Mouse (Mus musculus): ENCODE results near the gene Mroh2a. TPM values are rescaled to one million over a fixed set of nuclear protein-coding genes. Genes with fewer than 3 reads are reported as not detected.

The Mroh2a gene
- polyA plus RNA-seq, 1 experiment from 2014 or later = 0.28 TPM

GRCm38 (mm10) chr1:88238771-88239170 is 12.0 kb downstream of the Mroh2a start:
- peaks cover 42% of the 10 kb centered on the region for H3K9me3 ChIP-seq (replicated peaks)
- no peak for ATAC-seq (ENCODE audit: insufficient read depth)

GRCm38 (mm10) chr1:88240072-88240471 is 13.3 kb downstream of the Mroh2a start:
- Histone ChIP-seq H3K4me1 (replicated peaks) (no peaks in the 10 kb centered on the region), H3K9ac (no peak overlapping the region), H3K27ac (replicated peaks) (no peak overlapping the region), H3K36me3 (replicated peaks) (no peaks in the 10 kb centered on the region), H3K4me2 (no peak overlapping the region), H3K9me3 (replicated peaks) (peaks cover 49% of the 10 kb centered on the region), H3K27me3 (no peaks in the 10 kb centered on the region), H3K4me3 (replicated peaks) (no peak overlapping the region)
- no peak for ATAC-seq (ENCODE audit: insufficient read depth)
- WGBS (ENCODE audit: insufficient replicate concordance) = 57% methylated on average over 5 of the region's 5 CpGs

More at GRCm38 (mm10) chr1:88238771-88239170, 12.0 kb downstream of the Mroh2a start:
- H3K4me1 ChIP-seq (replicated peaks) = no peaks in the 10 kb centered on the region
- no peak overlapping the region for H3K4me2 ChIP-seq
- no peak overlapping the region for H3K4me3 ChIP-seq (replicated peaks)
- H3K9ac ChIP-seq = no peak overlapping the region
- H3K27ac ChIP-seq (replicated peaks) = no peak overlapping the region
- no peaks in the 10 kb centered on the region for H3K36me3 ChIP-seq (replicated peaks)
- 56% methylated on average over 6 of the region's 6 CpGs for WGBS (ENCODE audit: insufficient replicate concordance)
- H3K27me3 ChIP-seq = no peaks in the 10 kb centered on the region

GRCm38 (mm10) chr1:88240579-88240978 is 13.8 kb downstream of the Mroh2a start:
- H3K9me3 ChIP-seq (replicated peaks) = peaks cover 45% of the 10 kb centered on the region
- H3K4me3 ChIP-seq (replicated peaks) = no peak overlapping the region
- 44% methylated on average over 4 of the region's 4 CpGs for WGBS (ENCODE audit: insufficient replicate concordance)
- H3K4me2 ChIP-seq = no peak overlapping the region
- H3K4me1 ChIP-seq (replicated peaks) = no peaks in the 10 kb centered on the region
- no peaks in the 10 kb centered on the region for H3K27me3 ChIP-seq
- no peak for ATAC-seq (ENCODE audit: insufficient read depth)
- H3K36me3 ChIP-seq (replicated peaks) = no peaks in the 10 kb centered on the region
- no peak overlapping the region for H3K9ac ChIP-seq
- no peak overlapping the region for H3K27ac ChIP-seq (replicated peaks)

- no peak for ATAC-seq (ENCODE audit: insufficient read depth)
- no peaks in the 10 kb centered on the region for H3K4me1 ChIP-seq (replicated peaks)
- no peaks in the 10 kb centered on the region for H3K36me3 ChIP-seq (replicated peaks)
- H3K4me3 ChIP-seq (replicated peaks) = no peak overlapping the region
- peaks cover 35% of the 10 kb centered on the region for H3K9me3 ChIP-seq (replicated peaks)
- no peak overlapping the region for H3K9ac ChIP-seq
- no peak overlapping the region for H3K27ac ChIP-seq (replicated peaks)
- H3K4me2 ChIP-seq = no peak overlapping the region
- H3K27me3 ChIP-seq = no peaks in the 10 kb centered on the region
- WGBS (ENCODE audit: insufficient replicate concordance) = 47% methylated on average over 5 of the region's 5 CpGs
These were observed 17.1 kb downstream of the Mroh2a start for GRCm38 (mm10) chr1:88243861-88244260.

GRCm38 (mm10) chr1:88245881-88246280 is 19.1 kb downstream of the Mroh2a start:
- Histone ChIP-seq H3K4me3 (replicated peaks) (no peak overlapping the region), H3K4me2 (no peak overlapping the region), H3K27me3 (no peaks in the 10 kb centered on the region), H3K9me3 (replicated peaks) (peaks cover 42% of the 10 kb centered on the region; the same call in 1 of the 2 replicates), H3K4me1 (replicated peaks) (no peaks in the 10 kb centered on the region), H3K27ac (replicated peaks) (no peak overlapping the region), H3K36me3 (replicated peaks) (no peaks in the 10 kb centered on the region), H3K9ac (no peak overlapping the region)
- no peak for ATAC-seq (ENCODE audit: insufficient read depth)
- WGBS (ENCODE audit: insufficient replicate concordance) = 57% methylated on average over 6 of the region's 6 CpGs

- no peak for ATAC-seq (ENCODE audit: insufficient read depth)
- H3K36me3 ChIP-seq (replicated peaks) = no peaks in the 10 kb centered on the region
- peaks cover 41% of the 10 kb centered on the region; the same call in 1 of the 2 replicates for H3K9me3 ChIP-seq (replicated peaks)
- no peak overlapping the region for H3K4me3 ChIP-seq (replicated peaks)
- H3K4me1 ChIP-seq (replicated peaks) = no peaks in the 10 kb centered on the region
- H3K4me2 ChIP-seq = no peak overlapping the region
- H3K9ac ChIP-seq = no peak overlapping the region
- 34% methylated on average over 6 of the region's 6 CpGs for WGBS (ENCODE audit: insufficient replicate concordance)
- no peak overlapping the region for H3K27ac ChIP-seq (replicated peaks)
- no peaks in the 10 kb centered on the region for H3K27me3 ChIP-seq
These were observed 19.6 kb downstream of the Mroh2a start for GRCm38 (mm10) chr1:88246386-88246785.

- H3K36me3 ChIP-seq (replicated peaks) = no peaks in the 10 kb centered on the region
- H3K27ac ChIP-seq (replicated peaks) = no peak overlapping the region
- no peak overlapping the region for H3K9ac ChIP-seq
- peaks cover 48% of the 10 kb centered on the region; the same call in 1 of the 2 replicates for H3K9me3 ChIP-seq (replicated peaks)
- no peak overlapping the region for H3K4me2 ChIP-seq
- WGBS (ENCODE audit: insufficient replicate concordance) = 30% methylated on average over 2 of the region's 2 CpGs
- no peak overlapping the region for H3K4me3 ChIP-seq (replicated peaks)
- H3K27me3 ChIP-seq = no peaks in the 10 kb centered on the region
- no peak for ATAC-seq (ENCODE audit: insufficient read depth)
- H3K4me1 ChIP-seq (replicated peaks) = no peaks in the 10 kb centered on the region
These were observed 20.9 kb downstream of the Mroh2a start for GRCm38 (mm10) chr1:88247660-88248059.

GRCm38 (mm10) chr1:88248658-88249057 is 21.9 kb downstream of the Mroh2a start:
- ATAC-seq (ENCODE audit: insufficient read depth) = no peak
- Histone ChIP-seq H3K4me1 (replicated peaks) (no peaks in the 10 kb centered on the region), H3K4me3 (replicated peaks) (no peak overlapping the region), H3K9me3 (replicated peaks) (peaks cover 48% of the 10 kb centered on the region; the same call in 1 of the 2 replicates), H3K36me3 (replicated peaks) (no peaks in the 10 kb centered on the region), H3K27ac (replicated peaks) (no peak overlapping the region), H3K27me3 (no peaks in the 10 kb centered on the region), H3K9ac (no peak overlapping the region), H3K4me2 (no peak overlapping the region)
- WGBS (ENCODE audit: insufficient replicate concordance) = 43% methylated on average over 4 of the region's 4 CpGs

GRCm38 (mm10) chr1:88249596-88249995 is 22.8 kb downstream of the Mroh2a start:
- H3K9ac ChIP-seq = no peak overlapping the region
- H3K4me1 ChIP-seq (replicated peaks) = no peaks in the 10 kb centered on the region
- no peak for ATAC-seq (ENCODE audit: insufficient read depth)
- WGBS (ENCODE audit: insufficient replicate concordance) = 60% methylated on average over 7 of the region's 7 CpGs
- H3K27me3 ChIP-seq = no peaks in the 10 kb centered on the region
- H3K27ac ChIP-seq (replicated peaks) = no peak overlapping the region
- no peak overlapping the region for H3K4me2 ChIP-seq
- H3K4me3 ChIP-seq (replicated peaks) = no peak overlapping the region
- H3K9me3 ChIP-seq (replicated peaks) = peaks cover 48% of the 10 kb centered on the region; the same call in 1 of the 2 replicates
- H3K36me3 ChIP-seq (replicated peaks) = no peaks in the 10 kb centered on the region

GRCm38 (mm10) chr1:88250023-88250422 is 23.2 kb downstream of the Mroh2a start:
- no peak overlapping the region for H3K4me2 ChIP-seq
- H3K9me3 ChIP-seq (replicated peaks) = peaks cover 47% of the 10 kb centered on the region; the same call in 1 of the 2 replicates
- no peak for ATAC-seq (ENCODE audit: insufficient read depth)
- 62% methylated on average over 5 of the region's 5 CpGs for WGBS (ENCODE audit: insufficient replicate concordance)
- no peak overlapping the region for H3K4me3 ChIP-seq (replicated peaks)
- H3K27ac ChIP-seq (replicated peaks) = no peak overlapping the region
- H3K27me3 ChIP-seq = no peaks in the 10 kb centered on the region
- no peaks in the 10 kb centered on the region for H3K4me1 ChIP-seq (replicated peaks)
- no peaks in the 10 kb centered on the region for H3K36me3 ChIP-seq (replicated peaks)
- H3K9ac ChIP-seq = no peak overlapping the region

GRCm38 (mm10) chr1:88253106-88253505 is 26.3 kb downstream of the Mroh2a start:
- Histone ChIP-seq H3K27me3 (no peaks in the 10 kb centered on the region), H3K4me1 (replicated peaks) (no peaks in the 10 kb centered on the region), H3K4me3 (replicated peaks) (no peak overlapping the region), H3K4me2 (no peak overlapping the region), H3K9ac (no peak overlapping the region), H3K9me3 (replicated peaks) (peaks cover 42% of the 10 kb centered on the region; the same call in 1 of the 2 replicates), H3K36me3 (replicated peaks) (no peaks in the 10 kb centered on the region), H3K27ac (replicated peaks) (no peak overlapping the region)
- 0 out of 2 replicates have a peak, but pooled peaks have one; percentile 1 for ATAC-seq (ENCODE audit: insufficient read depth)
- WGBS (ENCODE audit: insufficient replicate concordance) = 59% methylated on average over 8 of the region's 8 CpGs

GRCm38 (mm10) chr1:88253540-88253939 is 26.8 kb downstream of the Mroh2a start:
- ATAC-seq (ENCODE audit: insufficient read depth) = 0 out of 2 replicates have a peak, but pooled peaks have one; percentile 22
- Histone ChIP-seq H3K27me3 (no peaks in the 10 kb centered on the region), H3K4me1 (replicated peaks) (no peaks in the 10 kb centered on the region), H3K4me3 (replicated peaks) (no peak overlapping the region), H3K36me3 (replicated peaks) (no peaks in the 10 kb centered on the region), H3K27ac (replicated peaks) (no peak overlapping the region), H3K9ac (no peak overlapping the region), H3K9me3 (replicated peaks) (peaks cover 41% of the 10 kb centered on the region; the same call in 1 of the 2 replicates), H3K4me2 (no peak overlapping the region)
- 51% methylated on average over 6 of the region's 6 CpGs for WGBS (ENCODE audit: insufficient replicate concordance)

All from liver, embryonic 15.5 days (tissue).